Mouse (Mus musculus): ENCODE data around the gene Sh2d5.

- TF ChIP-seq CTCF (IDR thresholded peaks at IDR 0.05; ENCODE audit: low read depth, low read length) (no peak), POLR2A (IDR thresholded peaks at IDR 0.05; ENCODE audit: borderline replicate concordance, low read depth, low read length) (no peak)
Measured at GRCm38 (mm10) chr4:138310311-138310910, 60.2 kb downstream of the Sh2d5 start.
